In genomic region chr2:109917496-109918413, GRCm38 (mm10) we compare ENCODE assay signal across 8 mouse cellular contexts. TPM values are rescaled to one million over a fixed set of nuclear protein-coding genes. Genes with fewer than 3 reads are reported as not detected.
DNase-seq lines count a peak whose midpoint lies in the region; ATAC-seq and TF ChIP-seq lines count a peak whose summit lies in the region.

TSS of gene Lgr4 (plus strand) at chr2:109917647.

- TF ChIP-seq CTCF in Patski (IDR thresholded peaks at IDR 0.05): no peak

- H3K4me3 ChIP-seq in hindbrain, embryonic 13.5 days: peak within 1 kb of the TSS; percentile 86

- CTCF ChIA-PET in Patski (lab: Charles Lee): interaction anchor here (1.0 to 1.9 kb wide), 4 partner anchors 13 to 287 kb away, joined by 3 to 9 read pairs (median 4); no protein-coding TSS in a partner anchor

- no peaks in the 10 kb centered on the region for H3K9me3 ChIP-seq in hindbrain, embryonic 13.5 days

- POLR2A ChIA-PET in Patski (lab: Charles Lee): interaction anchor here (0.5 to 1.7 kb wide), 8 partner anchors 11 to 275 kb away, joined by 3 to 8 read pairs (median 4); partner anchors contain the start of gene Ccdc34

- peak within 1 kb of the TSS; percentile 92 for H3K4me2 ChIP-seq in hindbrain, embryonic 13.5 days

- peak within 1 kb of the TSS; percentile 95 for H3K9ac ChIP-seq in hindbrain, embryonic 13.5 days

- under 1% methylated on average over 83 of the region's 111 CpGs for WGBS in hindbrain, embryonic 13.5 days

- H3K27ac ChIP-seq in hindbrain, embryonic 13.5 days: peak within 1 kb of the TSS; percentile 95

- peaks cover 38% of the 10 kb centered on the region for H3K4me1 ChIP-seq in hindbrain, embryonic 13.5 days (replicated peaks)

- H3K36me3 ChIP-seq in hindbrain, embryonic 13.5 days: no peaks in the 10 kb centered on the region

- in situ Hi-C loops in Patski (cut with MboI; ENCODE audit: low pct_unique_long_range_greater_than_20kb): no loop called here

- H3K27me3 ChIP-seq in Patski: no peaks in the 10 kb centered on the region
- 0 out of 2 replicates have a peak, but pooled peaks cover 4% of the 10 kb centered on the region for H3K27me3 ChIP-seq in hindbrain, embryonic 13.5 days

- DNase-seq in Patski (ENCODE audit: low read depth, low spot score): peak; percentile 81
- peak; percentile 90 to 95 for DNase-seq in cerebellum, postnatal 14 days
- DNase-seq in frontal cortex, postnatal 14 days (ENCODE audit: low spot score in 2 of 2): peak; percentile 90 to 91
- DNase-seq in layer of hippocampus, postnatal 25 days (ENCODE audit: extremely low spot score in 1 of 2, low spot score in 1 of 2): peak; percentile 85 to 88
- DNase-seq in lung, postnatal 25 days (ENCODE audit: low spot score): peak; percentile 96
- DNase-seq in retina, postnatal 1 day: peak; percentile 99
- peak; percentile 95 for DNase-seq in urinary bladder, adult 18-20 months (ENCODE audit: low spot score in 2 of 2)

- ATAC-seq in Patski: peak; percentile 99
- peak; percentile 96 for ATAC-seq in hindbrain, embryonic 13.5 days (ENCODE audit: low FRiP score)

RNA-seq across cellular contexts. Expression of gene Lgr4, which starts in this region (rescaled TPM):
- 48.5 TPM for polyA plus RNA-seq in Patski (2021)
- 9.5 and 10.5 TPM in 2 replicates for polyA plus RNA-seq in hindbrain, embryonic 13.5 days (2015; fragmentation: Nextera tagmentation; extraction: Ambion mirVana)
- 10 to 100 TPM; 27.7 to 33.5 TPM for total RNA-seq in layer of hippocampus, postnatal 25 days (2021)

Comparison
In these comparisons a context has a peak if more than half of its experiments do, and no peak if none do; other contexts are left out.
1. Peak in every context shown above with its lines: DNase-seq, ATAC-seq, H3K4me3 ChIP-seq and H3K27ac ChIP-seq.